Mouse (Mus musculus) MEL (cell line): ENCODE results near the gene Zfp11.
"Not testable (repeated sequence)": the region's sequence is repeated elsewhere in the genome, so short reads cannot be mapped to it uniquely, and the experiment has no call there.

Experiments used
- CTCF ChIP-seq, 3 experiments: IDR thresholded peaks in 2 of 3; conservative IDR thresholded peaks in 1 of 3; 2 replicates each; pipeline ENCODE4 v1.5.1; 2011 to 2012; ENCODE audit warnings: low read length in 3 of 3, low read depth in 2 of 3, mild to moderate bottlenecking in 2 of 3, improper control_type of control experiment in 1 of 3, inconsistent platforms in 1 of 3, mixed read lengths in 1 of 3, moderate library complexity in 1 of 3; ENCODE audit not compliant: control insufficient read depth in 1 of 3, insufficient read depth in 1 of 3, poor library complexity in 1 of 3, severe bottlenecking in 1 of 3
- EP300 ChIP-seq, 2 experiments: IDR thresholded peaks; 2 replicates each; pipeline ENCODE4 v1.6.1; 2011; ENCODE audit warnings: improper control_type of control experiment in 2 of 2, low read length in 2 of 2, low read depth in 1 of 2, mild to moderate bottlenecking in 1 of 2
- POLR2A ChIP-seq, 2 experiments: IDR thresholded peaks; 2 replicates each; pipeline ENCODE4 v1.6.1; 2011 to 2012; ENCODE audit warnings: low read length in 2 of 2, mild to moderate bottlenecking in 2 of 2, control low read depth in 1 of 2, improper control_type of control experiment in 1 of 2, low read depth in 1 of 2, moderate library complexity in 1 of 2; ENCODE audit not compliant: control insufficient read depth in 1 of 2, insufficient read depth in 1 of 2, poor library complexity in 1 of 2
- SMC3 ChIP-seq: IDR thresholded peaks from 2 replicates; pipeline ENCODE4 v1.6.1; 2011; ENCODE audit warnings: low read depth, low read length, improper control_type of control experiment

DNA sequence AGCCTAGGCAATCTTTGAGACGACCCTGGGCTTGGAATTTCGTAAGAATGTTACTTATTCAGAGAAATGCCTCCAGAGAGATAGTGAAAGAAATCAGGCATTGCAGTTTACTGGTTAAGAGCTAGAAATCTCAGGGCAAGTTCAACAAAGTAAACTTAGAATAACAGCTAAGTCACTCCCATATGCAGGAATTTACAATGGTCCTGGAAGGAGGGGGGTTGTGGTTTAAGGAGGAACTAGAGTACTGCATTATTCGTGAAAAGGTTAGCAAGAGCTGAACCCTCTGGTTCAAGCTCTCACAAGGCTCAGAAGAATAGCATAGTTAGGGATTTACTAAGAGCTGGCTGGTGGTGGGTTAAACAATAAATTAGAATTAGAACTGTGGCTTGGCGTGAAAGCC, 43.3 kb downstream of the Zfp11 start:
- TF ChIP-seq EP300 (IDR thresholded peaks at IDR 0.05; ENCODE audit: low read depth in 1 of 2, low read length in 2 of 2); CTCF (IDR thresholded peaks at IDR 0.05 in 2 of 3, conservative IDR thresholded peaks at IDR 0.05 in 1 of 3; ENCODE audit: control insufficient read depth in 1 of 3, insufficient read depth in 1 of 3, low read depth in 2 of 3, low read length in 3 of 3, poor library complexity in 1 of 3, severe bottlenecking in 1 of 3); POLR2A (IDR thresholded peaks at IDR 0.05; ENCODE audit: control insufficient read depth in 1 of 2, insufficient read depth in 1 of 2, low read depth in 1 of 2, low read length in 2 of 2, poor library complexity in 1 of 2); SMC3: not testable (repeated sequence)
